Mouse (Mus musculus) ES-Bruce4 (cell line): ENCODE measurements around the gene Macrod2.

ENCODE experiments used
- CTCF ChIP-seq: IDR thresholded peaks from one replicate; pipeline ENCODE4 v1.8.1; 2011; ENCODE audit warnings: low read depth, low read length
- POLR2A ChIP-seq: IDR thresholded peaks from one replicate; pipeline ENCODE4 v1.8.1; 2011; ENCODE audit warnings: low read length; ENCODE audit not compliant: insufficient read depth

GRCm38 (mm10) chr2:141889497-141889896 is 1494.4 kb downstream of the Macrod2 start:
- TF ChIP-seq CTCF = no peak
- no peak for TF ChIP-seq POLR2A
